ENCODE assay signal across 8 mouse cellular contexts in the genomic region with DNA sequence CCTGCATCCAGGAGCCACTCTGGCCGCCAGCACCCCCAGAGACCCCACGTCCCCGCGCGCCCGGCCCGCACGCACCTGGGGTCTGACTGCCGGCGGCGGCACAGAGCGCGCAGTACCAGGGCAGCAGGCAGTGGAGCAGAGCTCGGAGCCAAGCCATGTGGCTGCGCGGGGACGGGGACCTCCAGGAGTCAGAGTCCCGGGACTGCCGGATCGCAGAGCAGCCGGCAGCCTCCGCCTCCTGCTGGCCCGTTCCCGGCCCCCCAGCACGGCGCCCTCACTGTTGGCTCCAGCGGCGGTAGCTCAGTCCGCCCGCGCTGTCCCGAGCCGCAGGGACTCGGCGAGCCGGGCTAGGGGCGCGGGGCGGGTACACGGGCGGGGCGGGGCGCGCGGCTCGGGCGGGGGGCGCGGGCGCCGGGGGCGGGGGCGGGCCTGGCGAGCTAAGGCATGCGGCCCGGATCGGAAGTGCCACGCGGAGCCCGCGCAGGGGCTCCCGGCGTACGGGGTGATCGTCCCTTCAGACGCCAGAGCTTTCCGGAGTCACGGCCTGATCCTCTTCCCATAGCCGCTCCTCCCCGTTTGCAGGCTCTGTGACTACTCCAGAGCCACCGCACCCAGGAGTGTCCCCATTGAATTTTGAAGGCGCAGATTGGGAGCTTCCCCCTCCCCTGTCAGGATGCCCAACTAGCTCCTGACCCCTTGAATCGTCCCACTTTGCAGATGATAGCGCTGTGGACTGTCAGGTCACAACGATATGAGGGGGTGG. TPM values are rescaled to one million over a fixed set of nuclear protein-coding genes. Genes with fewer than 3 reads are reported as not detected.
DNase-seq lines count a peak whose midpoint lies in the region; ATAC-seq lines count a peak whose summit lies in the region.

TSS of gene Adamts14 (minus strand) at position 358 of the 763 bp plus-strand sequence.

- 0 out of 2 replicates have a peak, but pooled peaks cover 10% of the 10 kb centered on the region for H3K4me1 ChIP-seq in kidney, embryonic 14.5 days (ENCODE audit: control insufficient read depth, insufficient read depth, low read length)
- H3K4me1 ChIP-seq in kidney, embryonic 15.5 days, result peaks cover 39% of the 10 kb centered on the region
- peaks cover 26% of the 10 kb centered on the region for H3K4me1 ChIP-seq in midbrain, embryonic 10.5 days

- no peaks in the 10 kb centered on the region; the same call in 1 of the 2 replicates for H3K27me3 ChIP-seq in kidney, embryonic 14.5 days (ENCODE audit: control insufficient read depth, insufficient read depth, low read length)
- H3K27me3 ChIP-seq in kidney, embryonic 15.5 days, result peaks cover 20% of the 10 kb centered on the region
- H3K27me3 ChIP-seq in midbrain, embryonic 10.5 days (ENCODE audit: low read depth, poor library complexity, severe bottlenecking), result peaks cover 52% of the 10 kb centered on the region

- no peak for DNase-seq in kidney, adult 8-10 months
- peak; percentile 76 for DNase-seq in ZHBTc4 (ENCODE audit: low read depth, low spot score)
- peak; percentile 66 for DNase-seq in midbrain, embryonic 10.5 days (ENCODE audit: low spot score)
- peak; percentile 53 for DNase-seq in thymus, postnatal 4 days
- no peak for DNase-seq in left cerebral cortex, adult 9 months (ENCODE audit: low spot score in 2 of 2)

- peak within 1 kb of the TSS; percentile 54 for H3K4me3 ChIP-seq in kidney, embryonic 14.5 days (ENCODE audit: low read length)
- H3K4me3 ChIP-seq in kidney, embryonic 15.5 days (replicated peaks), result peak within 1 kb of the TSS; percentile 60
- peak within 1 kb of the TSS; percentile 69 for H3K4me3 ChIP-seq in midbrain, embryonic 10.5 days

- H3K36me3 ChIP-seq in kidney, embryonic 14.5 days (ENCODE audit: control insufficient read depth, insufficient read depth, low read length), result no peaks in the 10 kb centered on the region
- H3K36me3 ChIP-seq in kidney, embryonic 15.5 days, result no peaks in the 10 kb centered on the region
- no peaks in the 10 kb centered on the region for H3K36me3 ChIP-seq in midbrain, embryonic 10.5 days

- H3K9ac ChIP-seq in kidney, embryonic 14.5 days (ENCODE audit: low read depth, low read length), result peak within 1 kb of the TSS; percentile 67
- H3K9ac ChIP-seq in kidney, embryonic 15.5 days, result peak within 1 kb of the TSS; percentile 64

- H3K9me3 ChIP-seq in kidney, embryonic 14.5 days (ENCODE audit: control insufficient read depth, low read length), result no peaks in the 10 kb centered on the region
- H3K9me3 ChIP-seq in kidney, embryonic 15.5 days (replicated peaks), result no peaks in the 10 kb centered on the region
- H3K9me3 ChIP-seq in midbrain, embryonic 10.5 days (replicated peaks), result no peaks in the 10 kb centered on the region

- 1% methylated on average over 69 of the region's 75 CpGs for WGBS in kidney, embryonic 14.5 days
- 1% methylated on average over 49 of the region's 75 CpGs for WGBS in kidney, embryonic 15.5 days
- WGBS in midbrain, embryonic 10.5 days, result under 1% methylated on average over 61 of the region's 75 CpGs

- ATAC-seq in kidney, embryonic 14.5 days (ENCODE audit: low FRiP score, low TSS enrichment), result peak; percentile 78
- peak; percentile 14 for ATAC-seq in granulocyte monocyte progenitor cell, adult 5-6 weeks (replicated peaks; ENCODE audit: poor library complexity, severe bottlenecking)
- ATAC-seq in kidney, embryonic 15.5 days (replicated peaks; ENCODE audit: low FRiP score), result peak; percentile 68

- H3K27ac ChIP-seq in kidney, embryonic 14.5 days (ENCODE audit: low read depth, low read length), result 0 out of 2 replicates have a peak within 1 kb of the TSS, but pooled peaks have one; percentile 19
- peak within 1 kb of the TSS; percentile 56 for H3K27ac ChIP-seq in kidney, embryonic 15.5 days
- H3K27ac ChIP-seq in midbrain, embryonic 10.5 days (replicated peaks), result peak within 1 kb of the TSS; percentile 81

- H3K4me2 ChIP-seq in kidney, embryonic 14.5 days (replicated peaks; ENCODE audit: low read depth, low read length), result peak within 1 kb of the TSS; percentile 86
- peak within 1 kb of the TSS; percentile 96 for H3K4me2 ChIP-seq in kidney, embryonic 15.5 days

RNA-seq across cellular contexts. Expression of gene Adamts14, which starts in this region (rescaled TPM):
- 1.3 and 1.4 TPM in 2 replicates for polyA plus RNA-seq in kidney, embryonic 14.5 days (2014; fragmentation: Nextera tagmentation; extraction: Ambion mirVana)
- total RNA-seq in granulocyte monocyte progenitor cell, adult 5-6 weeks (2014; fragmentation: Nextera tagmentation), result 0.17 TPM in 1 of 2 replicates, not detected in the other
- total RNA-seq in granulocyte monocyte progenitor cell, adult 5-6 weeks (2017), result not detected in 2 replicates
- 1.3 and 1.9 TPM in 2 replicates for polyA plus RNA-seq in kidney, embryonic 15.5 days (2015; fragmentation: Nextera tagmentation; extraction: Ambion mirVana)
- 0.33 and 0.34 TPM in 2 replicates for polyA plus RNA-seq in midbrain, embryonic 10.5 days (2016; fragmentation: Nextera tagmentation; extraction: Ambion mirVana)

Comparison
In these comparisons a context has a peak if more than half of its experiments do, and no peak if none do; other contexts are left out.
1. Peak in ATAC-seq in granulocyte monocyte progenitor cell, adult 5-6 weeks; RNA of the gene not detected or under 1 TPM.
2. Peak in DNase-seq, H3K4me3 ChIP-seq and H3K27ac ChIP-seq in midbrain, embryonic 10.5 days; RNA of the gene not detected or under 1 TPM.
3. ATAC-seq: peak in every context shown above with its lines; median percentile 78 in kidney, embryonic 14.5 days; 68 in kidney, embryonic 15.5 days; 14 in granulocyte monocyte progenitor cell, adult 5-6 weeks.
4. H3K27ac ChIP-seq: peak in every context shown above with its lines; median percentile 81 in midbrain, embryonic 10.5 days; 56 in kidney, embryonic 15.5 days; 19 in kidney, embryonic 14.5 days.
5. DNase-seq: peak in ZHBTc4 (single experiment) and thymus, postnatal 4 days (single experiment); none in kidney, adult 8-10 months (0 of 2) and left cerebral cortex, adult 9 months (0 of 2).
6. Peak in every context shown above with its lines, with median percentiles within 50 percentile points of each other: H3K4me3 ChIP-seq.